Mouse (Mus musculus) limb, embryonic 12.5 days (tissue): ENCODE results near the gene Prf1. TPM values are rescaled to one million over a fixed set of nuclear protein-coding genes. Genes with fewer than 3 reads are reported as not detected.
A peak's percentile ranks its signal among the peaks of the same experiment; 100 is the strongest.

Experiments used
- ATAC-seq: fragments of 200-750 bp; cut with Nextera tagmentation; 2 replicates; pipeline ENCODE4 v1.8.0; 2017; ENCODE audit warnings: low read depth, moderate TSS enrichment; ENCODE audit not compliant: insufficient number of reproducible peaks, insufficient read depth, low FRiP score, low TSS enrichment
- H3K27ac ChIP-seq: fragments of 300-500 bp; sonication (generic); 2 replicates; pipeline ENCODE4 v1.5.1; 2016; ENCODE audit warnings: mild to moderate bottlenecking, moderate library complexity
- H3K27me3 ChIP-seq: fragments of 300-500 bp; sonication (generic); 2 replicates; pipeline ENCODE4 v1.6.1; 2016; ENCODE audit warnings: mild to moderate bottlenecking, moderate library complexity
- H3K36me3 ChIP-seq: fragments of 300-500 bp; sonication (generic); 2 replicates; pipeline ENCODE4 v1.6.1; 2016; ENCODE audit warnings: mild to moderate bottlenecking, moderate library complexity
- H3K4me1 ChIP-seq: fragments of 300-500 bp; sonication (generic); replicated peaks from 2 replicates; pipeline ENCODE4 v1.6.1; 2016
- H3K4me2 ChIP-seq: fragments of 300-500 bp; sonication (generic); 2 replicates; pipeline ENCODE4 v1.6.1; 2016; ENCODE audit warnings: mild to moderate bottlenecking, moderate library complexity
- H3K4me3 ChIP-seq: fragments of 300-500 bp; sonication (generic); replicated peaks from 2 replicates; pipeline ENCODE4 v1.5.1; 2016; ENCODE audit warnings: mild to moderate bottlenecking
- H3K9ac ChIP-seq: fragments of 300-500 bp; sonication (generic); replicated peaks from 2 replicates; pipeline ENCODE4 v1.6.1; 2016; ENCODE audit warnings: mild to moderate bottlenecking, moderate library complexity
- H3K9me3 ChIP-seq: fragments of 300-500 bp; sonication (generic); 2 replicates; pipeline ENCODE4 v1.6.1; 2016; ENCODE audit warnings: mild to moderate bottlenecking, moderate library complexity
- WGBS: fragments of 180-500 bp; shearing (Covaris S2); methylation state at CpG from one replicate; pipeline ENCODE4 v1.1.7; 2016; 5-methylcytosine and 5-hydroxymethylcytosine counted together
- polyA plus RNA-seq: library from polyadenylated mRNA; unstranded; fragments of >200 nt; fragmentation: Nextera tagmentation; extraction: Ambion mirVana; gene quantifications from 2 replicates; pipeline ENCODE4 v1.2.1, GENCODE M21; 2016

The Prf1 gene
- polyA plus RNA-seq: not detected in 2 replicates

DNA sequence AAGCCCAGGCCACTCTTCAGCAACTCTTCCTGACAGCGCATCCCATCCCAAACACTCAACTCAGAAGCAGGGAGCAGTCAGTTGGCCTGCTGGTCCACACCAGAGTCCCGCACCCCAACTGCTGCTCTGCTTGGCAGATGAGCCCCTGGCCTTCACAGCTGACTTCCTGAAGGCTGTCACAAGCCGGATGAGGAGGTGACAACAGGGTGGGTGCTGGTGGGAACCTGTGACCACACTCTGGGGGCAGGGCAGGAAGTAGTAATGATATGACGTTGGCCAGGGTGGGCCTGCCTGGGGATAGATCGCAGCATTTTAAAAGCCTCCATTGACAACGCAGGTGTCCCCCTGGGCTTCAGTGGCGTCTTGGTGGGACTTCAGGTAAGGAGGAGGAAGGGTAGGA is at the start of gene Prf1:
TSS of gene Prf1 (plus strand) at position 357 of the 400 bp plus-strand sequence.
- no peaks in the 10 kb centered on the region for H3K4me1 ChIP-seq
- no peak within 1 kb of the TSS for H3K9ac ChIP-seq
- 75% methylated on average over 7 of the region's 7 CpGs for WGBS
- H3K4me3 ChIP-seq: no peak within 1 kb of the TSS
- H3K36me3 ChIP-seq: no peaks in the 10 kb centered on the region
- no peaks in the 10 kb centered on the region; the same call in 1 of the 2 replicates for H3K27me3 ChIP-seq
- no peaks in the 10 kb centered on the region for H3K9me3 ChIP-seq
- no peak within 1 kb of the TSS for H3K4me2 ChIP-seq
- ATAC-seq: no peak
- no peak within 1 kb of the TSS for H3K27ac ChIP-seq

DNA sequence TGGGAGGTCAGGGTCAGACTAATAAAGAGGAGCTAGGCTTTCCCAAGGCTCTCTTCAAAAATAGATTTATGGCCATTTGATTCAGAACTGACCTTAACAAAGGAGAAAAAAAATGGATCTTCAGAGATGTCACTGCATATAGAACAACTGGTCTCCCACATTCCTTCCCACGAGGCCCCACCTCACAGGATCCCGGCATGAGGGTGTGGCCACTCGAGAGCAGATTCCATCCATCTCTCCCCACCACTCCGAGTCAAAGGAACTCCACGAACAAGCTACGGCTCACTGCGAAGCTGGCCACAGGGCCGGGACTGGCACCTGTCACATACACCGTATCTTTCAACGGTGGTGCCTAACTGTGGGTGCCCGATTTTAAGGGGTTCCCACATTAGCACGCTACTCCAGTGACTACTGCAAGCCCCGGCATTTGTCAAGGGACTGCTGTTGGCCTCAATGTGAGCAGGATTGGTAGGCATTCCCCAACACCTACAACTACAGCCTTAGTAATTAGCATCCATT is 49.0 kb upstream of the Prf1 start:
- no peaks in the 10 kb centered on the region for H3K36me3 ChIP-seq
- no peak overlapping the region for H3K9ac ChIP-seq
- peaks cover 16% of the 10 kb centered on the region; the same call in 1 of the 2 replicates for H3K4me1 ChIP-seq
- ATAC-seq: no peak
- WGBS: 79% methylated on average over 13 of the region's 13 CpGs
- no peaks in the 10 kb centered on the region for H3K9me3 ChIP-seq
- no peaks in the 10 kb centered on the region for H3K27me3 ChIP-seq
- no peak overlapping the region for H3K4me3 ChIP-seq
- H3K27ac ChIP-seq: no peak overlapping the region
- no peak overlapping the region for H3K4me2 ChIP-seq

DNA sequence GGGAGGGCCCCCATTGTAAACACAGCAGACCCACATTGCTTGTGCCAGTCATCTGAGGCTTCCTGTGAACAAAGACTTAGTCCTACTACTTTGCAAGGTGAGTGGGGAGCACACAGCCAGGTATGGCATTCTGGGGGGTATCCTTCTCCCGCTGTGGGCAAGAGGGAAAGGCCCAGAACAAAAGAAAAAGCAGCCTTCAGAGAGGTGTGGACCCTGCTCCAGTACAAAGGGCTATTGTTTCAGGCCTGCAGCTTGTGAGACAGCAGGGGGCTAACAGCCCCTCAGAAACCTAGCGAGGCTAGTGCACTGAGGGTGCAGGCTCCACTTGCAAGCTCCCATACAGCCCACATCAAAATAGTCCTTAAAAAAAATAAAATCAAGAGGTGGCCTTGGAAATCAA is 47.7 kb upstream of the Prf1 start:
- Histone ChIP-seq H3K4me3 (no peak overlapping the region), H3K9me3 (no peaks in the 10 kb centered on the region), H3K27me3 (no peaks in the 10 kb centered on the region), H3K4me1 (peaks cover 16% of the 10 kb centered on the region; the same call in 1 of the 2 replicates), H3K4me2 (no peak overlapping the region), H3K36me3 (no peaks in the 10 kb centered on the region), H3K27ac (peak overlapping the region; percentile 57), H3K9ac (no peak overlapping the region)
- ATAC-seq: no peak
- 16% methylated on average over 2 of the region's 2 CpGs for WGBS

DNA sequence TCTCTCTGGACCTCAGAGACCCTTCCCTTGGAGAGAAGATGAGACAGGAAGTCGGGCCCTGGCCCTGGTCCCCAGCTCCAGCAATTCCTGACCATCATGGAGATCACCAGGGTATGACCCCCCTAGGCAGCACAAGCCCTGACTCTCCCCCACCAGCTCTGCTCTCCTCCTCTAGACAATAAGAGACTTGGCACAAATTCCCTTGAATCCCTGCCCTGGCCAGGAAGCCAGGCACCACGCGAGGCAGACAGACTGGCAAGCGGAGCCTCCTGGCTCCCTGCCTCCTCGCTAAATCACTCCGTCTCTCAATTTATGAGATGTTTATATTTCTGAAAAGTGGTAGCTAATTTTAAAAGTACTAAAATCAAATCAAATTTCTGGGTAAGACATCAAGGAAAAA is 42.9 kb upstream of the Prf1 start:
- WGBS: 80% methylated on average over 6 of the region's 6 CpGs
- Histone ChIP-seq H3K27ac (no peak overlapping the region), H3K4me1 (peaks cover 3% of the 10 kb centered on the region; the same call in 1 of the 2 replicates), H3K4me2 (no peak overlapping the region), H3K4me3 (no peak overlapping the region), H3K27me3 (no peaks in the 10 kb centered on the region), H3K9ac (no peak overlapping the region), H3K9me3 (no peaks in the 10 kb centered on the region), H3K36me3 (no peaks in the 10 kb centered on the region)
- ATAC-seq: no peak

DNA sequence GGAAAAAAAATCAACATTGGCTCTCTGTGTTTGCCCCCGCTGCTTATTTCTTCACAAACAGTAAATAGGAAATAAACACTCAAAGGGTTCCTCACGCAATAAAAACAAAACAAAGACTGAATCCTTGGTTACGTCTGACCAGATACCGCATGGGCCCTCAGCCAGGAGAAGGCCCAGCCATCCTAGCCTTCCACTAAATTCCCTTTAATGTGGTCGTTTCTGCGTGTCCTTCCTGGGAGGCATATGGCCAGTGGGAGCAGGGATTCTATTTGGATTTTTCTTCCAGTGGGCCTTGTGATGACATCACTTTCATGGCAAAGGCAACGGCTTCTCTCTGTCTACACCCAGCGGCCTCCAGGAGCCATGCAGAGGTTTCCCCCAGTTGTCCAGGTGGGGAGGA is 42.4 kb upstream of the Prf1 start:
- Histone ChIP-seq H3K4me1 (no peaks in the 10 kb centered on the region; the same call in 1 of the 2 replicates), H3K27ac (no peak overlapping the region), H3K4me3 (no peak overlapping the region), H3K9ac (no peak overlapping the region), H3K9me3 (no peaks in the 10 kb centered on the region), H3K27me3 (no peaks in the 10 kb centered on the region), H3K4me2 (no peak overlapping the region), H3K36me3 (no peaks in the 10 kb centered on the region)
- no peak for ATAC-seq
- WGBS: 79% methylated on average over 8 of the region's 8 CpGs

DNA sequence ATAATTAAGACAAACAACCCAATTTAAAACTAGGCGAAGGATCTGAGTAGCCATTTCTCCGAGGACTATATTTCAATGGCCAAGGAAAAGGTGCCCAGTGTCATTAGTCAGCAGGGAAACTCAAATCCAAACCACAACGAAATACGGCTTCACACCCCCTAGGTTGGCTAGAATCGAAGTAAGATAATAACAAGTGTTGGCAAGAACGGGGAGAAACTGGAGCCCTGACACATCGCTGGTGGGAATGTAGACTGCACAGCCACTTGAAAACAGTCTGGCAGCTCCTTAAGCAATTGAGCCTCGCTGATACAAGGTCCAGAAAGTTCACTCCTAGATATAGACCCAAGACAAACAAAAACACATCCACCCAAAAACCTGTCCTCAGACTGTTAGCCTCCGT is 41.0 kb upstream of the Prf1 start:
- Histone ChIP-seq H3K27ac (no peak overlapping the region), H3K4me2 (no peak overlapping the region), H3K27me3 (no peaks in the 10 kb centered on the region), H3K4me1 (no peaks in the 10 kb centered on the region; the same call in 1 of the 2 replicates), H3K4me3 (no peak overlapping the region), H3K9ac (no peak overlapping the region), H3K36me3 (no peaks in the 10 kb centered on the region), H3K9me3 (no peaks in the 10 kb centered on the region)
- ATAC-seq: no peak
- 85% methylated on average over 9 of the region's 9 CpGs for WGBS

DNA sequence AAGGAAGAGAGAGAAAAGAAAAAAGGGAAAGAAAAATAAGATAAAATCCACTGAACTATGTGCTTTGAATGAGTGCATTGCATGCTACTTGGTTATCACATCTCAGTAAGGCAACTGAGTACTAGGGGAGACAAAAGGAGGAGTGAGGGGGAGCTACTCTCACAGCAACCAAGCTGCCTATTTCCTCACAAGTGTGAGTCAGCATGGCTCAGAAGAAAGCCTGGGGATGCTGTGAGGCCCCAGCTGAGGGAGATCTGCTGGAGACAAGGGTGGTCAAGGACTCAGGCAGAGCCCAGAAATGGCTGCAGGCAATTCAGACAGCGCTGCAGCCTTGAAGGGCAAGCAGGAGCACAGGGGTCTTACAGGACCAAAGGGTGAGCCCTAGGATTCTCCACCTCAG is 39.5 kb upstream of the Prf1 start:
- Histone ChIP-seq H3K4me3 (no peak overlapping the region), H3K9me3 (no peaks in the 10 kb centered on the region), H3K27ac (no peak overlapping the region), H3K27me3 (no peaks in the 10 kb centered on the region), H3K4me2 (no peak overlapping the region), H3K36me3 (no peaks in the 10 kb centered on the region), H3K9ac (no peak overlapping the region), H3K4me1 (no peaks in the 10 kb centered on the region; the same call in 1 of the 2 replicates)
- 89% methylated on average over 1 of the region's 1 CpGs for WGBS
- no peak for ATAC-seq

DNA sequence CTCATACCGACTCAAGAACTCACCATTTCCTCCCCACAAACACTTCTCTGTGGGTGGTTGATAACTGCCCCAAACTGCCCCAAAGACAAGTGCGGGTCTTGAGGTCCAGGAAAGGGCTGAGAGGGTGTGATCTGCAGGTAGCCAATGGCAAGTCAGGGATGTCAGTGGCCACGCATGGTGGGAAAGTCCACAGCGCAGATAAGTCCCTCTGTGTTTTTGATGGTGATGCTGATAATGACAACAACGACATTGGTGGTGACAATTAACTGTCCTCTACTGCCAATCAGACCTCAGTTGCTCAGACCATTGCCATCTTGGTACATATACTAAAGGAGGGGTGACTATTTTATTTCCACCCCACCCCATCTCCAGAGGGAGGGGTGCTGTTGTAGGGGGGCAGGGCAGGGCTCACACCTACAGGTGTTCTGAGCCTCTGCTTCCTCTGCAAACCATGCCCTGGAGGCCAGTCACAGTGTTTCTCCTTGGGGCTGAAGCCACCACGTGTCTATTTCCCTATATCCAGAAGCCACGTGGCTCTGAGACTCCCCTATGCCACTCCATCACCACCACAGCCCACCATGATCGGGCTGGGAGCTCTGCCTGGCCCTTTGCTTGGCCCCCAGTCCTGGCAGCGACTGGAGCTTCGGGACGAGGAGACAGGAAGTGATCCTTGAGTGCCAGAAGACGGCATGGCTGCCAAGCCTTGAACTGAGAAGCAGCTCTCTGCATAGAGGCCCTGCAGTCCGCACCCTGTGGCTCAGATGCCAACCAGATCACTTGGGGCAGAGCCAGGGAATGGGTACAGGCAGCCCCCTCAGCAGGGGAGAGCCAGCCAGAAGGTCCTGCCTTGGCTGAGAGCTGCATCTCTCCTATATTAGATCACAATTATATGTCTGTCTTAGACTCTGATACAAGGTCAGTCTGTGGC is 36.1 kb upstream of the Prf1 start:
- no peaks in the 10 kb centered on the region for H3K36me3 ChIP-seq
- ATAC-seq: no peak
- WGBS: 71% methylated on average over 13 of the region's 13 CpGs

DNA sequence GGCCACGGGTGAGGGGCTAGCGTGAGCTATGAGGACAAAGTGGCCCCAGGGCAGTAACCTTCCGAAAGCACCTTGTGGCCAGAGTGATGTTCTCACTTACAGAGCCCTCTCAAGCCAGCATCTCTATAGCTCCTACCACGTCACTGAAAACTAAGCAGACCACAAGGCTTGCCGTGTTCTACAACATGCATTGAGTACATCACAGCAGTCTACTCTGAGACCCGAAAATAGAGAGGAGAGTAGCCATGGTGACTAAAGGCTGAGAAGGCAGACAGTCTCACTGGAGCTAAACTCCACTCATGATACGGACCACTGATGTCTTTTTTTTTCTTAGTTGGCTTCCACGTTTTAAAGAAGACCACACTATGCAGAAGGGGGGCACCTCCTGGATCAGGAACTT is 34.0 kb upstream of the Prf1 start:
- Histone ChIP-seq H3K4me3 (no peak overlapping the region), H3K36me3 (no peaks in the 10 kb centered on the region), H3K4me2 (no peak overlapping the region), H3K4me1 (no peaks in the 10 kb centered on the region), H3K27me3 (no peaks in the 10 kb centered on the region), H3K27ac (no peak overlapping the region), H3K9ac (no peak overlapping the region), H3K9me3 (no peaks in the 10 kb centered on the region; the same call in 1 of the 2 replicates)
- 81% methylated on average over 8 of the region's 8 CpGs for WGBS
- ATAC-seq: no peak

More for the DNA sequence above, 36.1 kb upstream of the Prf1 start:
- no peaks in the 10 kb centered on the region for H3K4me1 ChIP-seq
- H3K27ac ChIP-seq: no peak overlapping the region
- no peaks in the 10 kb centered on the region; the same call in 1 of the 2 replicates for H3K9me3 ChIP-seq
- no peak overlapping the region for H3K4me3 ChIP-seq
- H3K27me3 ChIP-seq: no peaks in the 10 kb centered on the region
- no peak overlapping the region for H3K4me2 ChIP-seq
- no peak overlapping the region for H3K9ac ChIP-seq

DNA sequence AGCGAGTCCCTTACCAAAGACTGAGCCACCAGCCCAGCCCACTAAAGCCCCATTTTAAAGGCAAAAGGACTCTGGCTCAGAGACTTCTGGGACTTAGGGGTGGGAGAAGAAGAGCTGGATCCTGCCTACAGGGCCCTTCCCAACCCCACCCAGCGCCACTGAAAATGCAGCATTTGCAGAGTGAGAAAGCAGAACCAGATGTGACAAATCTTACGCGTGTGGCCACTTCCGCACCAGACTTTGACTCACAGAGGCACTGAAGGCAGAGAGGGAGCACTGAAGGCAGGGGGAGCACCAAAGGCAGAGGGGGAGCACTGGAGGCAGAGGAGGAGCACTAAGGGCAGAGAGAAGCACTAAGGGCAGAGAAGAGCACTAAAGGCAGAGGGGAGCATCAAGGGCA is 30.3 kb upstream of the Prf1 start:
- peaks cover 11% of the 10 kb centered on the region for H3K27me3 ChIP-seq
- H3K36me3 ChIP-seq: no peaks in the 10 kb centered on the region
- no peaks in the 10 kb centered on the region for H3K4me1 ChIP-seq
- WGBS: 62% methylated on average over 5 of the region's 5 CpGs
- no peak overlapping the region for H3K27ac ChIP-seq
- H3K4me3 ChIP-seq: no peak overlapping the region
- H3K4me2 ChIP-seq: no peak overlapping the region
- ATAC-seq: no peak
- H3K9me3 ChIP-seq: no peaks in the 10 kb centered on the region; the same call in 1 of the 2 replicates
- H3K9ac ChIP-seq: no peak overlapping the region

DNA sequence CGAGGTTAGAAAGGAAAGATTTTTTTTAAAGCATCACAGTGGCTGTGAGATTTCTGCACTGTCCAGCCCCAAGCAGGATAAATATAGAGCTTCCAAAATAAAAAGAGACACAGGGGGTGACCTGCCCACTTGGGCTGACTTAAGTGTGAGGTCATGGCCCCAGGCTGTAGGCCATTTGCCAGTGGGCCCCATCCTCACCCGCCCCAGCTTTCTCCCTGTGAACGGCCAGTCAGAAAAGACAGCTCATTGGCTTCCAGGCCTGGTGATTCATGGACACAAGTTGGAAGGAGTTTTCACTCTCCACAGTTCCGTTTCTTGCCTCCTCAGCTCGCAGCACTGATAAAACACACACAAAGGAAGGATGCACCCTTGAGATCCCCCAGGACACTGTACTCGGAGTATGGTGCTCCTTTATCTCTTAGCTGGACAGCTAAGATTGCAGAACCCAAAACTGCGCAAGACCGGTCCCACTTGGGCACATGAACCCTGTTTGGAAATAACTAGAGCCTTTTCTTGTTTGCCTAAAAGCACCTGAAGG is 25.5 kb upstream of the Prf1 start:
- 54% methylated on average over 8 of the region's 8 CpGs for WGBS
- H3K4me2 ChIP-seq: peak overlapping the region; percentile 89; the same call in 1 of the 2 replicates
- H3K4me1 ChIP-seq: peaks cover 9% of the 10 kb centered on the region
- no peak overlapping the region for H3K9ac ChIP-seq
- H3K9me3 ChIP-seq: no peaks in the 10 kb centered on the region
- no peak overlapping the region for H3K4me3 ChIP-seq
- H3K27ac ChIP-seq: no peak overlapping the region
- H3K36me3 ChIP-seq: no peaks in the 10 kb centered on the region
- peaks cover 30% of the 10 kb centered on the region for H3K27me3 ChIP-seq
- no peak for ATAC-seq
